Mouse (Mus musculus) gastrocnemius, postnatal 14 days (tissue): Measurements from ENCODE around the gene Defb15. TPM values are rescaled to one million over a fixed set of nuclear protein-coding genes. Genes with fewer than 3 reads are reported as not detected.
"Not testable (repeated sequence)": the region's sequence is repeated elsewhere in the genome, so short reads cannot be mapped to it uniquely, and the experiment has no call there.

Experiments
- DNase-seq: peaks from one replicate; pipeline ENCODE4 v3.0.0; 2021; ENCODE audit warnings: mixed read lengths
- intact Hi-C: fragments of 180-260 bp; cut with DNase I; formaldehyde crosslinking; loops from one replicate; pipeline ENCODE4 v1.15.1; 2025; ENCODE audit warnings: low total_unique reads
- long read RNA-seq, 2 experiments: library from polyadenylated mRNA; stranded (forward); transcript quantifications; one replicate each; pipeline ENCODE4 v2.0.0; 2021
- total RNA-seq, 2 experiments: library from RNA; stranded (reverse); gene quantifications; 2 replicates each; pipeline ENCODE4 v1.2.3; 2021

Defb15 gene
- total RNA-seq: not detected
- long read RNA-seq, experiment 1: 0 reads
- long read RNA-seq, experiment 2: 0 reads

- no peak for DNase-seq
- intact Hi-C loops: no loop called here
Measured at GRCm38 (mm10) chr8:21932610-21933009, at the start of gene Defb15. Gene Defb15, minus strand, starts transcription at chr8:21932710.

DNA sequence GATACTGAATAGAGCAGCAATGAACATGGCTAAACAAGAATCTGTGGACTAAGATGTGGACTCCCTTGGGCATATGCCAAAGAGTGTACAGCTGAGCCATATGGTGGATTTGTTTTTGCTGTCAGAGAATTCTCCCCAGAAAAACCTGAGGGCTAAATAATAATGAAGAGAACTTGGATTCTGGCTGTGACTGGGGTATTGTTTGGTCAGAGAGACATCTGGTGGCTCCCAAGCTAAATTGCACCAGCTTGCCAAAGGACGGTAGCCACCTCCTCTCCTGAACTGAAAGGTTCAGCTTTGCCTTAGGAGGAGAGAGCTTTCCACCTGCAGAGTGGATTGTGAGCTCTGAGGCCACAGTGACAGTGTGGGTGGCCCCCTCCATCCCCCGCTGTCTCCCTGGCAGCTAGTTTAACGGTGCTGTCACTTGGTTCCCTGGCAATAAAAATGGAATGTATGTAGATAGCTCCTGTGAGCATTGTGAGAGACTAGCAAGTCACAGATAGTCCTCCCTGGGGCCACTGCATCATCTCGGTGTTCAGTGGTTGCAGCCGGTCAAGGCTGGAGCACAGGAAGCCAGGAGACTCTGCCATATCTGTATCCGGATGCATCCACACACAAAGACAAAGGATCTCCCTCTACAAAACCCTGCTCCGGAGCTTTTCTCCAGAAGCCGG lies 49.3 kb upstream of the Defb15 start:
- DNase-seq: no peak
- intact Hi-C loops: no loop called here

DNA sequence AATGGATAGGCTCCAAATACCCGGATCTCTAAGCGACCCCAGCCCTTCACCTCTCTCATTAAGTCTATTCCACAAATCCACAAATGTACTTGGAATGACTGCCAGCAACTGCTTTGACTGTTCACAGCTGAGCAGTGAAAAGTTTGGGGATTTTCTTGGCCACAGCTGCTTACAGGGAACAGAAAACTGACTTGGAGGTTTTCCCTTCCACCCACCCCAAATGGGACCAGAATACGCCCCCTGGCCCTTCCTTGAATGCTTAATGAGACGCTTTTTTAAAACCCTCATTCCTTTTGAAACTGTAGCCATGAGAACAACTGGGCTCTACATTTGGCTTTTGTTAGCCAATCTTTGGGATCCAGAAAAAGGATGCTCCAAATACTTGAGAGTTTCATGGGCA lies 45.7 kb upstream of the Defb15 start:
- DNase-seq: no peak
- intact Hi-C loops: no loop called here

DNA sequence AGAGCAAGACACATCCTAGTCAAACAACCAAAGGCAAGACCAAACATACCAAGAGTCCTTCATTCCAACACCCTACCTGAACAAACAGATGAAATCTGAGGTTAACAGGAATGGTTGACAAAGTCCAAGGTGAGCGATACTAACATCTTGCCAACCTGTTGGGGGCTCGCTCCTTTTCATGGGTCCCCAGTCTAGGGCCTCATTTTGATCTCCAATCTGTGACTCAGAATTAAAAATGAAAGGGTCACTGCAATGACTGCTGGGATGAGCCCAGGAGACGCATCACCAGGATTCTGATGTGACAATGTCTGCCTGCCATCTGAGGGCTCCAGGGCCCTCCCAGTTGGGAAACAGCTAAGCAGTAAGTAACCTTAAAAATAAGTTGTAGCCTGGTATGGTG lies 37.0 kb upstream of the Defb15 start, which contains the start of gene Ccdc70:
Gene Ccdc70, plus strand, starts transcription at position 301 of the 400 bp plus-strand sequence.
- DNase-seq: no peak
- intact Hi-C loops: no loop called here

DNA sequence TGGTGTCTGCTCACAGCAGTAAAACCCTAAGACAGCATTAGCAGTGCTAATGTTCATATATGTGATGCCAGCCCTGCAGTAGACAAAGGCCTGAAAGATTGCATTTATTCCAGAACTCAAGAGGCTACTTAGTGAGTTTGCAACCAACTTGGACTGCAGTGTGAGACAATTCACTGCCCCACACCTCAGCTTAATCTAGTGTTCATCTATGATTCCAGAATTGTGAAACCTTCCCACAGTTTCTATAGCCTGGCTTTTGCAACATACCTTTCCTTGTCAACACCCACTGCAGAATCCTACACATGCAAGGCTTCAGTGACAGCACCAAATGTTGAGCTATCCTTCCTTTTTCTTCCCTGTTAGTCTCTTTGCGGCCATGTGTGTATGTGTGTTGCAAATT lies 34.1 kb upstream of the Defb15 start:
- DNase-seq: no peak
- intact Hi-C loops: no loop called here

DNA sequence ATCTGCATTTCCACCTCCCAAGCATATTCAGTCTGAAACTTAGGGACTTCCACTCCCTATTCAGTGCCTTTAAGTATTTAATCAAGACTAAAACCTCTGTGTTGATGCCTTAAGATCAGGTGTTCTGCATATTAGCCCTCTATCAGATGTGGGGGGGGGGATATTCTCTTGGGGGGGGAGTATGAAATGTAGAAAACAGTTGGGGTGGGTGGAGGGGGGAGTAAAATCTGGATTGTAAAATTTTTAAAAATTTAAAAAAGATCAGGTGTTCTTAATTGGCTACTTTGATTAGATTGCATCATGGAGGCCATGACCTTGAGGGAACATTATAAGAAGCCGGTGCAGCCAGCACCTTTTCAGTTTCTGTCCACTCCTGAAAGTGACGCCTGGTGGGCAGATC lies 25.9 kb upstream of the Defb15 start, which contains the start of gene Fam90a1a:
Gene Fam90a1a, plus strand, starts transcription at position 301 of the 400 bp plus-strand sequence.
- intact Hi-C loops: no loop called here
- no peak for DNase-seq

DNA sequence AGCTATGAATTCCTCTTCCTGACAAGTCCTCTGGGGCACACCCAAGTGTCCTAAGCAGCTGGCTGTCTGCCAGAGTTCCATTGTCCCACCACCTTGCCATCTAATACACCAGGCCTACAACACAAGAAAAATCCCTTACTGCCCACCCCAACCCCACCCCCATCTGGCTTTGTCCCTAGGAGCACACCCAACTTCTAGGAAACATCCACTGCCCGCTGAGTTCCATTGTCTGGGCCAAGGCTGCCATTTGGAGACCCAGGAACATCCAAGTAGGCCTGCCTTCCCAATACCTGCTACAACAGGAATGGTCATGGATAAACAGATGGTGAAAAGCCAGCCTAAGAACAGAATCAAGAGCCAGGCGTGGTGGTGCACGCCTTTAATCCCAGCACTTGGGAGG lies 23.8 kb upstream of the Defb15 start:
- intact Hi-C loops: no loop called here
- DNase-seq: no peak

DNA sequence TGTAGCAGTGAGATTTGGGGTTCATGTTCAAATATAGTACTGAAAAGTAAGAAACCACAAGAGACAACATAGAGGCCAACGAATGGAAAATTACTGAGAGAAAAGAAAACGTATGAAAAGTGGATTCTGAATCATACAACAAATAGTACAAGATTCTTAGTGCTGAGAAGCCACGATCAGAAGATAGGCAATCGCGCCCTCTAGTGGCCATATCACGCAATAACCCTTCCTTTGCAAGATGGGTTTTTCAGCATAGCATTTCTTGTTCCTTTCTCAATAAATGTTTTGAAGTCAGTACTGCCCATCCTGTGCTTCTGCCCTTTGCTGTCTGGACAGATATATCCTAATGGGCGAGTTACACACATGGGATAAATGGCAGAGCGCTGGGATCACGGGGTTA lies 22.8 kb upstream of the Defb15 start:
- peak; percentile 9 for DNase-seq
- intact Hi-C loops: no loop called here

DNA sequence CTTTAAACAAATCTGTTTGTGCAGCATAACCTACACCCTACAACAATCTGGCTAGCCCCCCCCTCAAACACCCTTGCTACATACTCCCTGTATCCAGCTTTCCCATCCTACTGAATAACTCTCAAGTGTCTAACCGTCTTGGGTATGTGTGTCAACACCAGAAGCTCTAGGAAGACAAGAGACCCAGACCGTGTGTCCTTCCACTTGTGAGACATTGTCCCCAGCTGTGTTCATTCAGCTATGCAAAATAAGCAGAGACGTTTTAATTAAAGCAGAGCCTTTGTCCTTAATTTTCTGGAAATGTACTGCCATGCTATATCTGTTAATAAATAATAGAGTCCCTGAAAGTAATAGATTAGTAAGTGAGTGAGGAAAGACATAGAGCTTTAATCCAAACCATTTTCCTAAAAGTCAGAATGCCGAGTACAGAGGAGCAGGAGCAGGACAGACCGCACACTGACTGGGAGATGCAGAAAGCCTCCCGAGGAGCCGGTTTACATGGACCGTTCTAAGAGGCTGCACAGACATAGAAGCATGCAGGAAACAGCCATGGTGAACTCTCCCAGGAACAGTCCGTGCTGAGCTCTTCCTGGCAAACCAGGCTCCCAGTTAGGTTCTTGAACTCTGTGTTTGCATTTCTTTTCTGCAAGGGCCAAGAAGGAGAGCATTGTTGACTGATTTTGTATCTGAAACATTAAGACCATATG lies 15.0 kb upstream of the Defb15 start:
- DNase-seq: no peak
- intact Hi-C loops: no loop called here

GRCm38 (mm10) chr8:21946462-21946861 lies 14.0 kb upstream of the Defb15 start, which contains the start of gene Defb13:
Gene Defb13, plus strand, starts transcription at chr8:21946762.
- intact Hi-C loops: no loop called here
- no peak for DNase-seq

- intact Hi-C loops, DNase-seq: not testable (repeated sequence)
Measured at GRCm38 (mm10) chr8:21938052-21938451, 5.5 kb upstream of the Defb15 start, which contains the start of gene Defb35. Gene Defb35, plus strand, starts transcription at chr8:21938352.

DNA sequence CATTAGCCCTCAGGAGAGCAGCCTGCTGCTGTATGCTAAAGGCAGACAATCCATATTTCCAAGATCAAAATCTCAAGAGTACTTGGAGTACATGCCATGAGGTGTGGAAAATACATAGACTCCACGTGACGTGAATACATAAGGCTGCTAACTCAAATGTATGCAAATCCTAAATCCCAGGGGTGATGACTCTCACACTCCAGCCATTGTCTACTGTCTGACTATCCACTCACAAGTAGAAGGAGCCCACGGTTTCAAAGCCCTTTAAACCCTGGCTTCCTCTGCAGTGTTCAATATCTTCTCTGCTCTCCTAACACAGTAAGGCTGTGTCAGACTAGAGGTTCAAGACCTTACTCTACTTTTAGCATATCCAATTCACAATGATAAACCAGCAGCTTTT lies 1.8 kb downstream of the Defb15 start:
- DNase-seq, intact Hi-C loops: not testable (repeated sequence)

DNA sequence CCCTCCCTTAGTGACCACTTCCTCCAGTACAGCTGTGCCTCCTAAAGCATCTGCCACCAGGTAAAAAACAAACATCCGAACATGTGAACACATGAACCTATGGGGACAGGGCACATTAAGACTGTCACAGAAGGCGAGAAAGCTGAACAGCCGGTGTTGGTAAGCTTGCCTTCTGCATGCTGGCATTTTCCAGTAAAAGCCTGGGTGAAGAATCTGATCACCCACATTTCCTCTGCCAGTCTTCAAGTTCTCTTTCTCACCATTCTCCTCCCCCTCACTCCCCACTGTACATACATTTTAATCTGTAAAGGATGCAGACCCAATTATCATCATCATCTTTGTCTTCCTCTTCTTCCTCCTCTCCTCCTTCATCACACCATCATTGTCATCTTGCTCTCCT lies 16.9 kb downstream of the Defb15 start:
- intact Hi-C loops: no loop called here
- no peak for DNase-seq

DNA sequence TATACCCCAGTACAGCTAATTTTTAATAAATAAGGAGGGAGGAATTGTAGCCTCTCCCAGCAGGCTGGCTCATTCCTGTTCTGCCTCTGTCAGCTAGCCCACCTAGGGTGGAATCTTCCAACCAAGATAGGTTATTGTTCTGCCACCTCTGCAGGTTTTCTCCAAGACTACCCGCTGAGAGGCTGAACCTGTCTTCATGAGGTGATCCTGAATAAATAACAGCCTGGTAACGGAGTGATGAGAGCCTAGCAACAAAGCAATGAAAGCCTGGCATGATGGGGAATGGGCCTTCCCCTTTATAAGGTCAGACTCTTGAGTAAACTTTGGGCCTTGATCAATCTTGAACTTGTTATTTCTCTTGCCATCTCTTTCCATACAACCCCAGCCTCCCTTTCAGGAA lies 20.0 kb downstream of the Defb15 start:
- intact Hi-C loops: no loop called here
- no peak for DNase-seq

DNA sequence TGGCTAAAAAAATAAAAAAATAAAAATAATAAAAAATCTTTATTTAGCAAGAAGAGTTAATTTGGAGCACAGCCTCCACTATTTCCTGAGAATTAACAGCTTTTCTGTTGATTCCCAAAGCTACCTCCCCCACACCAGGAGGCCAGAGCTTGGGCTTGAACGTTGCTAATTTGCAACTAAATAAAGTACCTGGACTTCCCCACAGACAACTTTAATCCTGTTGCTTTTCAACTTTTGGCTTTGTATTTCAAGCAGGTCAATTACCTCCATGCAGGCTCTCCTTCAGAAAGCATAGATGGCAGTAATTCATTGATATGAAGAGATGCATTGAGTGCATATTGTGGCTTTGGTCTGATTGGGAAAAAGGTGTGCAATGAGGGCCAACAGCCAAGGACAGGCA lies 20.6 kb downstream of the Defb15 start:
- DNase-seq: no peak
- intact Hi-C loops: no loop called here

DNA sequence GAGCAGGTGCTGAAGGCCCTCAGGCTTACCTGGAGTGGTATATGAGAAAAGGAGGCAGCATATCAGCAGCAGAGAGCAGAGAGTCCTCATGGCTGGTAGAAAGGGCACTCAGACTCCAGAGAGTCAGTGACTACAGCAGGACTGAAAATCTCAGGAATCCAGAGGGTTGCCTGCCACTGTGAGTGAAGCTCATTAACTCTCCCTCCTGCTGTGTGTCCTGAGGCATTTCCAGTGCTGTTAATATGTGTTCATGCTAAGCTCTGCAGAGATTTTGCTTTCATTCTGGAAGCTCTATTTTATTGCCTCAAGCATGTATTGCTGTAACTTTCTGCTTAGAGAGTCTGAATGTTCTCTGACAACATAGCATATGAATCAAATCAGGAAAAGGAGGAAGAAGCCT lies 26.2 kb downstream of the Defb15 start, which contains the start of gene Defb11:
Gene Defb11, minus strand, starts transcription at position 123 of the 400 bp plus-strand sequence.
- intact Hi-C loops, DNase-seq: not testable (repeated sequence)

DNA sequence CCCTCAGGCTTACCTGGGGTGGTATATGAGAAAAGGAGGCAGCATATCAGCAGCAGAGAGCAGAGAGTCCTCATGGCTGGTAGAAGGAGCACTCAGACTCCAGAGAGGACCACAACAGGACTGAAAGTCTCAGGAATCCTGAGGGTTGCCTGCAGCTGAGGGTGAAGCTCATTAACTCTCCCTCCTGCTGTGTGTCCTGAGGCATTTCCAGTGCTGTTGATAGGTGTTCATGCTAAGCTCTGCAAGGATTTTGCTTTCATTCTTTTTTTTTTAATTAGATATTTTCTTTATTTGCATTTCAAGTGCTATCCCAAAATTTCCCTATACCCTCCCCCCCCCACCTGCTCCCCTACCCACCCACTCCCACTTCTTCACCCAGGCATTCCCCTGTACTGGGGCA lies 47.2 kb downstream of the Defb15 start, which contains the start of gene Defb9:
Gene Defb9, minus strand, starts transcription at position 101 of the 400 bp plus-strand sequence.
- DNase-seq, intact Hi-C loops: not testable (repeated sequence)
